Mouse (Mus musculus) layer of hippocampus, postnatal 14 days (tissue): ENCODE measurements around the gene Zcchc8. TPM values are rescaled to one million over a fixed set of nuclear protein-coding genes. Genes with fewer than 3 reads are reported as not detected.

Experiments used
- DNase-seq, 2 experiments: peaks; one replicate each; pipeline ENCODE4 v3.0.0; 2021 to 2022; ENCODE audit warnings: low spot score in 2 of 2, mixed read lengths in 1 of 2
- total RNA-seq, 2 experiments: library from RNA; stranded (reverse); gene quantifications; 2 replicates each; pipeline ENCODE4 v1.2.3; 2021

The Zcchc8 gene
- total RNA-seq, 2 experiments from 2014 or later: 44.3 to 50.0 TPM

- DNase-seq: peak; percentile 69 to 71
These were observed 36.4 kb downstream of the Zcchc8 start, which contains the start of gene Clip1 for GRCm38 (mm10) chr5:123684221-123685144. Gene Clip1 (minus strand): TSS chr5:123684618.

GRCm38 (mm10) chr5:123683377-123684220 lies 37.3 kb downstream of the Zcchc8 start:
- DNase-seq: peak; percentile 33 to 63

GRCm38 (mm10) chr5:123683043-123683376 lies 37.9 kb downstream of the Zcchc8 start:
- DNase-seq: peak in 1 of 2 experiments; percentile 42

- DNase-seq: no peak
These were observed 38.5 kb downstream of the Zcchc8 start for GRCm38 (mm10) chr5:123682372-123682771.

- peak in 1 of 2 experiments; percentile 29 for DNase-seq
These were observed 41.2 kb downstream of the Zcchc8 start for GRCm38 (mm10) chr5:123679546-123680263.

GRCm38 (mm10) chr5:123679106-123679505 lies 41.8 kb downstream of the Zcchc8 start:
- DNase-seq: no peak

GRCm38 (mm10) chr5:123675717-123676116 lies 45.2 kb downstream of the Zcchc8 start:
- DNase-seq: no peak

- DNase-seq: no peak
These were observed 45.7 kb downstream of the Zcchc8 start for GRCm38 (mm10) chr5:123675221-123675620.

GRCm38 (mm10) chr5:123671473-123671820 lies 49.5 kb downstream of the Zcchc8 start:
- no peak for DNase-seq

GRCm38 (mm10) chr5:123670800-123671472 lies 50.0 kb downstream of the Zcchc8 start:
- no peak for DNase-seq

GRCm38 (mm10) chr5:123669991-123670799 lies 50.7 kb downstream of the Zcchc8 start:
- no peak for DNase-seq

GRCm38 (mm10) chr5:123667915-123668314 lies 53.0 kb downstream of the Zcchc8 start:
- no peak for DNase-seq

- no peak for DNase-seq
These were observed 54.9 kb downstream of the Zcchc8 start for GRCm38 (mm10) chr5:123665956-123666355.

- DNase-seq: no peak
These were observed 56.6 kb downstream of the Zcchc8 start for GRCm38 (mm10) chr5:123664329-123664728.

- DNase-seq: no peak
These were observed 58.8 kb downstream of the Zcchc8 start for GRCm38 (mm10) chr5:123662059-123662458.

GRCm38 (mm10) chr5:123661602-123662001 lies 59.3 kb downstream of the Zcchc8 start:
- no peak for DNase-seq

- no peak for DNase-seq
These were observed 63.2 kb downstream of the Zcchc8 start for GRCm38 (mm10) chr5:123657651-123658050.

GRCm38 (mm10) chr5:123654937-123655336 lies 66.0 kb downstream of the Zcchc8 start:
- no peak for DNase-seq

- no peak for DNase-seq
These were observed 67.6 kb downstream of the Zcchc8 start for GRCm38 (mm10) chr5:123653287-123653801.

GRCm38 (mm10) chr5:123650825-123651224 lies 70.1 kb downstream of the Zcchc8 start:
- DNase-seq: no peak
